Mouse (Mus musculus) E14TG2a.4 (cell line): Measurements from ENCODE around the gene Tap1.

Experiments
- H3K27me3 ChIP-seq: 2 replicates; pipeline ENCODE4 v1.6.1; 2014; ENCODE audit warnings: low read length, control low read depth; ENCODE audit not compliant: insufficient read depth
- H3K36me3 ChIP-seq: 2 replicates; pipeline ENCODE4 v1.6.1; 2014; ENCODE audit warnings: low read length, control low read depth; ENCODE audit not compliant: insufficient read depth
- H3K4me1 ChIP-seq: replicated peaks from 2 replicates; pipeline ENCODE4 v1.6.1; 2014; ENCODE audit warnings: low read depth, low read length, control low read depth
- H3K4me3 ChIP-seq: replicated peaks from 2 replicates; pipeline ENCODE4 v1.5.1; 2014; ENCODE audit warnings: mild to moderate bottlenecking, low read length
- H3K9me3 ChIP-seq: 2 replicates; pipeline ENCODE4 v1.6.1; 2014; ENCODE audit warnings: low read length, control low read depth
- CTCF ChIP-seq: conservative IDR thresholded peaks from 2 replicates; pipeline ENCODE4 v1.5.1; 2014; ENCODE audit warnings: low read length
- NANOG ChIP-seq: IDR thresholded peaks from 2 replicates; pipeline ENCODE4 v1.6.1; 2014; ENCODE audit warnings: borderline replicate concordance, low read length, mixed read lengths
- POU5F1 ChIP-seq: IDR thresholded peaks from 2 replicates; pipeline ENCODE4 v1.6.1; 2014; ENCODE audit warnings: low read length, borderline replicate concordance

Gene Tap1

GRCm38 (mm10) chr17:34170877-34171498, 16.4 kb upstream of the Tap1 start:
- TF ChIP-seq POU5F1 = no peak
- no peak for TF ChIP-seq NANOG
- TF ChIP-seq CTCF = peak; percentile 92
- Histone ChIP-seq H3K27me3 (peaks cover 18% of the 10 kb centered on the region), H3K4me3 (no peak overlapping the region), H3K36me3 (no peaks in the 10 kb centered on the region), H3K9me3 (peaks cover 10% of the 10 kb centered on the region), H3K4me1 (no peaks in the 10 kb centered on the region)

- peaks cover 10% of the 10 kb centered on the region for H3K9me3 ChIP-seq
- H3K4me3 ChIP-seq = no peak overlapping the region
- TF ChIP-seq CTCF = peak; percentile 46
- TF ChIP-seq POU5F1 = no peak
These were observed 14.8 kb upstream of the Tap1 start for GRCm38 (mm10) chr17:34172528-34172927.

DNA sequence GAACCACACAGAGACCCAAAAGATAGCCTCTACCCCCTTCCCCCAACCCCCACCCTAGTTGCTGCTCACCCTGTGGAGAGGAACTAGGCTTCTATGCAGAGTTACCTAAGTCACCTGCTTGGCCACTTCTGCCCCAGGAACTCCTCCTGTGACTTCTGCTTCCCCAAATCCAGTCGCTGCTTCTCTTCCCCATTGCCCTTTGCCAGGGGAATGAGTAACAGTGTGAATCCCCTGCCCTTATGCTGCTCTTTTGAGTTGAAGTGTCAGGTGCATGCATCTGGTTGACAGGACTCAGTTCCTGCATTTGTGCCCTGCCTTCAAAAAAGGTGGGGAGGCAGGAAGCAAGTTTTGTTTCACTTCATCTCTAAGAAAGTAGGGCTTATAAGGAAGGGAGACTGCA, 13.3 kb upstream of the Tap1 start:
- peaks cover 10% of the 10 kb centered on the region for H3K9me3 ChIP-seq
- no peaks in the 10 kb centered on the region for H3K36me3 ChIP-seq
- H3K27me3 ChIP-seq = peaks cover 18% of the 10 kb centered on the region
- no peak overlapping the region for H3K4me3 ChIP-seq
- no peaks in the 10 kb centered on the region for H3K4me1 ChIP-seq
- TF ChIP-seq POU5F1 (no peak), NANOG (no peak), CTCF (no peak)

More at GRCm38 (mm10) chr17:34172528-34172927, 14.8 kb upstream of the Tap1 start:
- H3K27me3 ChIP-seq = peaks cover 22% of the 10 kb centered on the region
- H3K36me3 ChIP-seq = no peaks in the 10 kb centered on the region
- no peaks in the 10 kb centered on the region for H3K4me1 ChIP-seq

GRCm38 (mm10) chr17:34177179-34177578, 10.2 kb upstream of the Tap1 start:
- Histone ChIP-seq H3K4me3 (no peak overlapping the region), H3K9me3 (peaks cover 6% of the 10 kb centered on the region), H3K4me1 (no peaks in the 10 kb centered on the region), H3K36me3 (no peaks in the 10 kb centered on the region), H3K27me3 (peaks cover 16% of the 10 kb centered on the region)
- TF ChIP-seq CTCF (peak; percentile 90), POU5F1 (no peak)

- Histone ChIP-seq H3K9me3 (no peaks in the 10 kb centered on the region), H3K4me3 (no peak overlapping the region), H3K4me1 (peaks cover 8% of the 10 kb centered on the region), H3K36me3 (no peaks in the 10 kb centered on the region), H3K27me3 (peaks cover 26% of the 10 kb centered on the region)
- TF ChIP-seq NANOG (no peak), CTCF (no peak), POU5F1 (no peak)
These were observed 8.3 kb upstream of the Tap1 start for GRCm38 (mm10) chr17:34179019-34179418.

GRCm38 (mm10) chr17:34179913-34180859, 7.2 kb upstream of the Tap1 start:
- Histone ChIP-seq H3K4me1 (peaks cover 10% of the 10 kb centered on the region), H3K27me3 (peaks cover 33% of the 10 kb centered on the region), H3K4me3 (no peak overlapping the region), H3K36me3 (no peaks in the 10 kb centered on the region), H3K9me3 (no peaks in the 10 kb centered on the region)
- TF ChIP-seq NANOG = no peak
- no peak for TF ChIP-seq CTCF
- no peak for TF ChIP-seq POU5F1

GRCm38 (mm10) chr17:34183564-34184219, 3.7 kb upstream of the Tap1 start:
- TF ChIP-seq CTCF (no peak), POU5F1 (no peak), NANOG (no peak)
- H3K4me1 ChIP-seq = peaks cover 29% of the 10 kb centered on the region
- peaks cover 60% of the 10 kb centered on the region for H3K27me3 ChIP-seq
- no peak overlapping the region for H3K4me3 ChIP-seq
- H3K9me3 ChIP-seq = no peaks in the 10 kb centered on the region
- no peaks in the 10 kb centered on the region for H3K36me3 ChIP-seq

DNA sequence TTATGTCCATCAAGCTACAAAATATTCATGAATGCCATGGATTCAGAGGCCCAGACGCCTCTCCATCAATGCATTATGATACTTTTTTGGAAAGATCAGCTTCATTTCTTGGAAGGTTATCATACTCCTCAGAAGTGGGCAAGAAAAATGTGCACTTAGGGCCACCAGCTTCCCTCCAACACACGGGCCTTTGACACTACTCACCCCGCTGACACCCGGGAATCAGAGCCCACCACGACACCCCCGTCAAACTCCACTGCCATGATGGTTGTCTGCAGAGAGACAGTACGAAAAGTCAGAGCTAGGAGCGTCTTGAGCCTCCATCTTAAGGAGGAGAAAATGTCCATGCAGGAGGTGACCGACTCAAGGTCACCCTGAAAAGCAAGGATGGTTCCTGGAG, 1.8 kb upstream of the Tap1 start:
- Histone ChIP-seq H3K4me3 (no peak overlapping the region), H3K27me3 (peaks cover 76% of the 10 kb centered on the region), H3K4me1 (peaks cover 44% of the 10 kb centered on the region), H3K36me3 (no peaks in the 10 kb centered on the region), H3K9me3 (no peaks in the 10 kb centered on the region)
- TF ChIP-seq POU5F1 (no peak), CTCF (no peak), NANOG (no peak)
